Mouse (Mus musculus) limb, embryonic 10.5 days (tissue): ENCODE results near the gene Tlx3. TPM values are rescaled to one million over a fixed set of nuclear protein-coding genes. Genes with fewer than 3 reads are reported as not detected.

Source experiments
- DNase-seq: peaks from one replicate; pipeline ENCODE4 v3.0.0-alpha.2; 2017; ENCODE audit warnings: low spot score
- H3K27ac ChIP-seq: fragments of 300-500 bp; sonication (generic); 2 replicates; pipeline ENCODE4 v1.5.1; 2016; ENCODE audit warnings: mild to moderate bottlenecking
- H3K27me3 ChIP-seq: fragments of 300-500 bp; sonication (generic); 2 replicates; pipeline ENCODE4 v1.6.1; 2016; ENCODE audit warnings: low read depth, mild to moderate bottlenecking; ENCODE audit not compliant: poor library complexity, severe bottlenecking
- H3K36me3 ChIP-seq: fragments of 300-500 bp; sonication (generic); 2 replicates; pipeline ENCODE4 v1.6.1; 2016; ENCODE audit warnings: mild to moderate bottlenecking, moderate library complexity
- H3K4me1 ChIP-seq: fragments of 300-500 bp; sonication (generic); 2 replicates; pipeline ENCODE4 v1.6.1; 2016
- H3K4me3 ChIP-seq: fragments of 300-500 bp; sonication (generic); 2 replicates; pipeline ENCODE4 v1.5.1; 2016; ENCODE audit warnings: mild to moderate bottlenecking, moderate library complexity
- H3K9me3 ChIP-seq: fragments of 300-500 bp; sonication (generic); replicated peaks from 2 replicates; pipeline ENCODE4 v1.6.1; 2016; ENCODE audit warnings: mild to moderate bottlenecking
- WGBS: fragments of 180-500 bp; shearing (Covaris S2); methylation state at CpG from one replicate; pipeline ENCODE4 v1.1.7; 2016; 5-methylcytosine and 5-hydroxymethylcytosine counted together
- polyA plus RNA-seq: library from polyadenylated mRNA; unstranded; fragments of >200 nt; fragmentation: Nextera tagmentation; extraction: Ambion mirVana; gene quantifications from 2 replicates; pipeline ENCODE4 v1.2.1, GENCODE M21; 2016

Tlx3 gene
- polyA plus RNA-seq, 1 experiment from 2014 or later = not detected

GRCm38 (mm10) chr11:33202972-33203371, 417 bp downstream of the Tlx3 start:
- H3K9me3 ChIP-seq = no peaks in the 10 kb centered on the region
- H3K27ac ChIP-seq = 0 out of 2 replicates have a peak overlapping the region, but pooled peaks have one; percentile 31
- peak overlapping the region; percentile 47 for H3K4me3 ChIP-seq
- DNase-seq = peak; percentile 57
- peaks cover 48% of the 10 kb centered on the region for H3K4me1 ChIP-seq
- H3K36me3 ChIP-seq = no peaks in the 10 kb centered on the region
- H3K27me3 ChIP-seq = peaks cover 100% of the 10 kb centered on the region
- WGBS = 0% methylated on average over 47 of the region's 47 CpGs

GRCm38 (mm10) chr11:33202296-33202695, 1.1 kb downstream of the Tlx3 start:
- Histone ChIP-seq H3K4me1 (peaks cover 48% of the 10 kb centered on the region), H3K27ac (no peak overlapping the region), H3K4me3 (peak overlapping the region; percentile 47), H3K9me3 (no peaks in the 10 kb centered on the region), H3K36me3 (no peaks in the 10 kb centered on the region), H3K27me3 (peaks cover 100% of the 10 kb centered on the region)
- under 1% methylated on average over 37 of the region's 37 CpGs for WGBS
- DNase-seq = peak; percentile 62

- WGBS = 3% methylated on average over 19 of the region's 19 CpGs
- no peaks in the 10 kb centered on the region for H3K9me3 ChIP-seq
- DNase-seq = no peak
- peak overlapping the region; percentile 45 for H3K4me3 ChIP-seq
- H3K4me1 ChIP-seq = peaks cover 48% of the 10 kb centered on the region
- no peak overlapping the region for H3K27ac ChIP-seq
- H3K36me3 ChIP-seq = no peaks in the 10 kb centered on the region
- H3K27me3 ChIP-seq = peaks cover 100% of the 10 kb centered on the region
Measured at GRCm38 (mm10) chr11:33201626-33202010, 1.8 kb downstream of the Tlx3 start.

GRCm38 (mm10) chr11:33200764-33201625, 2.4 kb downstream of the Tlx3 start:
- Histone ChIP-seq H3K4me1 (peaks cover 51% of the 10 kb centered on the region), H3K4me3 (peak overlapping the region; percentile 45), H3K36me3 (no peaks in the 10 kb centered on the region), H3K27me3 (peaks cover 100% of the 10 kb centered on the region), H3K9me3 (no peaks in the 10 kb centered on the region), H3K27ac (0 out of 2 replicates have a peak overlapping the region, but pooled peaks have one; percentile 1)
- DNase-seq = peak; percentile 78
- WGBS = 1% methylated on average over 74 of the region's 76 CpGs

GRCm38 (mm10) chr11:33199906-33200763, 3.3 kb downstream of the Tlx3 start:
- Histone ChIP-seq H3K4me1 (peaks cover 55% of the 10 kb centered on the region), H3K9me3 (no peaks in the 10 kb centered on the region), H3K4me3 (peak overlapping the region; percentile 45), H3K27me3 (peaks cover 100% of the 10 kb centered on the region), H3K36me3 (no peaks in the 10 kb centered on the region), H3K27ac (no peak overlapping the region)
- peak; percentile 71 for DNase-seq
- WGBS = under 1% methylated on average over 45 of the region's 45 CpGs

GRCm38 (mm10) chr11:33199117-33199514, 4.3 kb downstream of the Tlx3 start:
- Histone ChIP-seq H3K27me3 (peaks cover 99% of the 10 kb centered on the region), H3K27ac (no peak overlapping the region), H3K4me1 (peaks cover 51% of the 10 kb centered on the region), H3K4me3 (no peak overlapping the region), H3K9me3 (no peaks in the 10 kb centered on the region), H3K36me3 (no peaks in the 10 kb centered on the region)
- 2% methylated on average over 15 of the region's 15 CpGs for WGBS
- no peak for DNase-seq

GRCm38 (mm10) chr11:33198351-33199116, 4.9 kb downstream of the Tlx3 start:
- Histone ChIP-seq H3K27ac (no peak overlapping the region), H3K4me3 (no peak overlapping the region), H3K36me3 (no peaks in the 10 kb centered on the region), H3K27me3 (peaks cover 99% of the 10 kb centered on the region), H3K9me3 (no peaks in the 10 kb centered on the region), H3K4me1 (peaks cover 51% of the 10 kb centered on the region)
- 13% methylated on average over 22 of the region's 22 CpGs for WGBS
- DNase-seq = peak; percentile 61

GRCm38 (mm10) chr11:33197673-33198072, 5.7 kb downstream of the Tlx3 start:
- peak; percentile 51 for DNase-seq
- Histone ChIP-seq H3K36me3 (no peaks in the 10 kb centered on the region), H3K4me3 (no peak overlapping the region), H3K4me1 (peaks cover 46% of the 10 kb centered on the region), H3K9me3 (no peaks in the 10 kb centered on the region), H3K27me3 (peaks cover 99% of the 10 kb centered on the region), H3K27ac (no peak overlapping the region)
- 15% methylated on average over 15 of the region's 15 CpGs for WGBS

- DNase-seq = peak; percentile 51
Measured at GRCm38 (mm10) chr11:33197133-33197514, 6.3 kb downstream of the Tlx3 start.

GRCm38 (mm10) chr11:33196447-33197132, 6.8 kb downstream of the Tlx3 start:
- no peak overlapping the region for H3K27ac ChIP-seq
- no peaks in the 10 kb centered on the region for H3K9me3 ChIP-seq
- H3K27me3 ChIP-seq = peaks cover 99% of the 10 kb centered on the region
- H3K4me3 ChIP-seq = no peak overlapping the region
- WGBS = 10% methylated on average over 24 of the region's 24 CpGs
- H3K36me3 ChIP-seq = no peaks in the 10 kb centered on the region
- DNase-seq = peak; percentile 59
- peaks cover 38% of the 10 kb centered on the region for H3K4me1 ChIP-seq

More at GRCm38 (mm10) chr11:33197133-33197514, 6.3 kb downstream of the Tlx3 start:
- Histone ChIP-seq H3K4me3 (no peak overlapping the region), H3K9me3 (no peaks in the 10 kb centered on the region), H3K27ac (no peak overlapping the region), H3K4me1 (peaks cover 42% of the 10 kb centered on the region), H3K27me3 (peaks cover 99% of the 10 kb centered on the region), H3K36me3 (no peaks in the 10 kb centered on the region)
- WGBS = 23% methylated on average over 13 of the region's 13 CpGs

GRCm38 (mm10) chr11:33195531-33196446, 7.6 kb downstream of the Tlx3 start:
- Histone ChIP-seq H3K4me1 (peaks cover 30% of the 10 kb centered on the region), H3K9me3 (no peaks in the 10 kb centered on the region), H3K4me3 (no peak overlapping the region), H3K27ac (no peak overlapping the region), H3K27me3 (peaks cover 99% of the 10 kb centered on the region), H3K36me3 (no peaks in the 10 kb centered on the region)
- peak; percentile 48 for DNase-seq
- 4% methylated on average over 25 of the region's 25 CpGs for WGBS
